Mouse (Mus musculus) heart, embryonic 15.5 days (tissue): ENCODE measurements around the gene Prkag1. TPM values are rescaled to one million over a fixed set of nuclear protein-coding genes. Genes with fewer than 3 reads are reported as not detected.
A peak's percentile ranks its signal among the peaks of the same experiment; 100 is the strongest.

Experiments used
- ATAC-seq: fragments of 200-750 bp; cut with Nextera tagmentation; replicated peaks from 2 replicates; pipeline ENCODE4 v1.8.0; 2017; ENCODE audit warnings: low read depth, moderate TSS enrichment; ENCODE audit not compliant: insufficient number of reproducible peaks, insufficient read depth, low FRiP score
- H3K27ac ChIP-seq: fragments of 300-500 bp; sonication (generic); 2 replicates; pipeline ENCODE4 v1.5.1; 2015; ENCODE audit warnings: mild to moderate bottlenecking, inconsistent platforms
- H3K27me3 ChIP-seq: fragments of 300-500 bp; sonication (generic); 2 replicates; pipeline ENCODE4 v1.6.1; 2015; ENCODE audit warnings: inconsistent platforms
- H3K36me3 ChIP-seq: fragments of 300-500 bp; sonication (generic); 2 replicates; pipeline ENCODE4 v1.6.1; 2015; ENCODE audit warnings: mild to moderate bottlenecking, inconsistent platforms
- H3K4me1 ChIP-seq: fragments of 300-500 bp; sonication (generic); replicated peaks from 2 replicates; pipeline ENCODE4 v1.6.1; 2015; ENCODE audit warnings: inconsistent platforms
- H3K4me2 ChIP-seq: fragments of 300-500 bp; sonication (generic); 2 replicates; pipeline ENCODE4 v1.6.1; 2015; ENCODE audit warnings: inconsistent platforms, mild to moderate bottlenecking, moderate library complexity
- H3K4me3 ChIP-seq: fragments of 300-500 bp; sonication (generic); 2 replicates; pipeline ENCODE4 v1.5.1; 2015; ENCODE audit warnings: mild to moderate bottlenecking, inconsistent platforms
- H3K9ac ChIP-seq: fragments of 300-500 bp; sonication (generic); 2 replicates; pipeline ENCODE4 v1.6.1; 2015; ENCODE audit warnings: mild to moderate bottlenecking, inconsistent platforms
- H3K9me3 ChIP-seq: fragments of 300-500 bp; sonication (generic); replicated peaks from 2 replicates; pipeline ENCODE4 v1.6.1; 2016; ENCODE audit warnings: inconsistent platforms
- WGBS: fragments of 180-500 bp; shearing (Covaris S2); methylation state at CpG from one replicate; pipeline ENCODE4 v1.1.7; 2015; ENCODE audit warnings: mixed read lengths; 5-methylcytosine and 5-hydroxymethylcytosine counted together
- polyA plus RNA-seq: library from polyadenylated mRNA; unstranded; fragments of >200 nt; fragmentation: Nextera tagmentation; extraction: Ambion mirVana; gene quantifications from 2 replicates; pipeline ENCODE4 v1.2.1, GENCODE M21; 2015

Prkag1 gene
- polyA plus RNA-seq, 1 experiment from 2014 or later, result 93.5 TPM

DNA sequence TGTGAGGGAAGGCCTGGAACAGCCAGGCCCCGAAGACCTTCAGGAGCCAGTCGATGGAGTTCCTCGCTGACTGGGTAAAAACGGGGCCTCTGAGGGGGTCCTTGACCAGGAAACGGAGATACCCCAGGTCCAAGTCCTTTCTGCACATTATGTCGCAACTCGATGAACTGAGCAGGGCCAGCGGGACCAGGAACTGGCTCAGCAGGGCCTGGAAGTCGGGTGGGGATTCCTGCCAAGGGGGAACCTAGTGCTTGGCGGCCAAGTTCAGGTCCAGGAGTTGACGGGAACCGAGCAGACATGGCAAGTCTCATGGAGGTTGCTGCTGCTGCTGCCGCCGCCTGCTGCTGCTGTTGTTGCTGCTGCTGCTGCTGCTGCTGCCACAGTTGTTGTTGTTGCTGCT, 19.3 kb upstream of the Prkag1 start:
- WGBS, result 88% methylated on average over 14 of the region's 14 CpGs

DNA sequence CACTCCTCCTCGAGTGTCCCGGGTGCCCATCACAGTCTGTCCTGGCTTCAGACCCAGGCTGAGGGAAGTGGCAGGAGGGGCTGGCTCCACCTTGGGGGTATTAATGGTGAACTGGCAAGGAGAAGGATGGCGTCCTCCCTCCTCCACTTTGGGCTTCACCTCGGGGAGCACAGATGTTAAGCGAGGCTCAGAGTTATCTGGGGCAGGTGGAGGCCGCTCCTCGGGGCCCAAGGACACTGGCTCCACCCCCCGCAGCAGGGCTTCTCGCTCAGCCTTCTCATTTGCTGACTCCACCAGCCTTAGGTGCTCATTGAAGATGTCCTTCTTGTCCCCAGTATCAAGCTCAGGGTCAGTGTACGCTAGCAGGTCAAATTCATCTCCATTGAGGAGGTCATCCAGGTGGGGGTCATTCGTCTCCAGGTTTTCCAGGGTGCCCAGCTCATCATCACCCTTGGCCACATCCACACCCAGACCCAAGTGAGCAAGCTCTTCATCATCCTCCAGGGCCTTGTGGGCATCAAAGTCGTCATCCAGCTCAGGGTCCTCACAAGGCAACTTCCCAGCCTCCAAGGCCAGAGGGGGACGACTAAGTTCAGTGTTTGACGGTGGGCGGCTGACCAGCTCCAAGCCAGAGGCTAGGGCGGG, 18.8 kb upstream of the Prkag1 start:
- H3K9me3 ChIP-seq, result no peaks in the 10 kb centered on the region
- H3K27me3 ChIP-seq, result no peaks in the 10 kb centered on the region
- WGBS, result 83% methylated on average over 16 of the region's 16 CpGs
- H3K4me2 ChIP-seq, result no peak overlapping the region
- ATAC-seq, result no peak
- no peaks in the 10 kb centered on the region for H3K4me1 ChIP-seq
- peaks cover 99% of the 10 kb centered on the region for H3K36me3 ChIP-seq
- H3K27ac ChIP-seq, result no peak overlapping the region
- H3K4me3 ChIP-seq, result no peak overlapping the region
- H3K9ac ChIP-seq, result no peak overlapping the region

More for the DNA sequence above, 19.3 kb upstream of the Prkag1 start:
- H3K9me3 ChIP-seq, result no peaks in the 10 kb centered on the region
- no peak overlapping the region for H3K4me2 ChIP-seq
- no peak overlapping the region for H3K4me3 ChIP-seq
- no peak overlapping the region for H3K9ac ChIP-seq
- H3K36me3 ChIP-seq, result peaks cover 99% of the 10 kb centered on the region
- no peaks in the 10 kb centered on the region for H3K27me3 ChIP-seq
- no peak overlapping the region for H3K27ac ChIP-seq
- ATAC-seq, result no peak
- no peaks in the 10 kb centered on the region for H3K4me1 ChIP-seq

DNA sequence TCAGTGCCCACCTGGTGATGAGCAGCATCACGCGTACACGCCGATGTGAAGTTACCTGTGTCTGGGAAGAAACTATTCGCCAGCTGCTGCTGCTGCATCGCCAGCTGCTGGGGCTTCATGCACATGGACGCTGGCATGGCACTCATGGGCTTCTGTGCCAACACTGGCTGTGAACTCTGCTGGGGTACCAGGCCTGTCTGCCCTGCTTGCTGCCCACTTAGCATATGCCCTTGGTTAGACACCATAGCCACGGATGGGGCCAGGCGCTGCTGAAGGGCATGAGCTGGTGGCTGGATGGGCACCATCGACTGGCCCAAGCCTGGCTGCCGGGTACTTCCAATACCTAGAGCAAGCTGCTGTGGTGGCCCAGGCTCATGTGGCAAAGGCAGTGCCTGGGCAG, 17.8 kb upstream of the Prkag1 start:
- Histone ChIP-seq H3K27me3 (no peaks in the 10 kb centered on the region), H3K9ac (no peak overlapping the region), H3K9me3 (no peaks in the 10 kb centered on the region), H3K4me2 (no peak overlapping the region), H3K4me1 (no peaks in the 10 kb centered on the region), H3K27ac (no peak overlapping the region), H3K36me3 (peaks cover 99% of the 10 kb centered on the region), H3K4me3 (no peak overlapping the region)
- no peak for ATAC-seq
- WGBS, result 93% methylated on average over 11 of the region's 11 CpGs

DNA sequence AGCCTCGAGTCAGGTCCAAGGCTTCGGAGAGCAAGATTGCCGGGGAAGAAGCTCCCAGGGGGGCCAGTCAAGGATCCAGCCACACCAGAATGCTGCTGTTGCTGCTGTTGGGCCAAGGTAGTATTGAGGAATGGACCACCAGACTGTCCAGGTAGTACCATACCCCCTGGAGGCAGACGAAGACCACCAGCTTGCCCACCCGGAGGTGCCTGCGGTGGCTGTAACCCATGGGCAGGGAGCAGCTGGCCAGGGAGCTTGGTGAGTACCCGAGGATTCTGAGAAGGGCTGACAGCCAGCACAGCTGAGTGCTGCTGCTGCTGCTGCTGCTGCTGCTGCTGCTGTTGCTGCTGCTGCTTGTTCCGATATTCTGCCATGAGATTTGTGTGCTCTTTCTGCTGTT, 14.8 kb upstream of the Prkag1 start:
- H3K27me3 ChIP-seq, result no peaks in the 10 kb centered on the region
- peaks cover 99% of the 10 kb centered on the region for H3K36me3 ChIP-seq
- H3K9ac ChIP-seq, result no peak overlapping the region
- H3K4me2 ChIP-seq, result no peak overlapping the region
- no peak for ATAC-seq
- no peak overlapping the region for H3K4me3 ChIP-seq
- no peaks in the 10 kb centered on the region for H3K9me3 ChIP-seq
- no peak overlapping the region for H3K27ac ChIP-seq
- H3K4me1 ChIP-seq, result no peaks in the 10 kb centered on the region
- 91% methylated on average over 8 of the region's 8 CpGs for WGBS

DNA sequence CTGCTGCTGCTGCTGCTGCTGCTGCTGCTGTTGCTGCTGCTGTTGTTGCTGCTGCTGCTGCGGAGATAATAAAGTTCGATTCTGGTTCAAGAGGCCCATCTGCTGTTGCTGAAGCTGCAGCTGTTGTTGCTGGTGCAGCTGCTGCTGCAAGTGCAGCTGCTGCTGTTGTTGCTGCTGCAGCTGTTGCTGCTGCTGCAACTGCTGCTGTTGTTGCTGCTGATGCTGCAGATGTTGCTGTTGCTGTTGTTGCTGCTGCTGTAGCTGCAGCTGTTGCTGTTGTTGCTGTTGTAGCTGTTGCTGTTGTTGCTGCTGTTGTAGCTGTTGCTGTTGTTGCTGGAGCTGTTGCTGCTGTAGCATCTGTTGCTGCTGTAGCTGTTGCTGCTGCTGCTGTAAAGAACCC, 13.8 kb upstream of the Prkag1 start:
- no peak for ATAC-seq
- Histone ChIP-seq H3K4me3 (no peak overlapping the region), H3K9me3 (no peaks in the 10 kb centered on the region), H3K27ac (no peak overlapping the region), H3K9ac (no peak overlapping the region), H3K4me2 (no peak overlapping the region), H3K27me3 (no peaks in the 10 kb centered on the region), H3K36me3 (peaks cover 99% of the 10 kb centered on the region), H3K4me1 (no peaks in the 10 kb centered on the region)
- WGBS, result 95% methylated on average over 2 of the region's 2 CpGs

DNA sequence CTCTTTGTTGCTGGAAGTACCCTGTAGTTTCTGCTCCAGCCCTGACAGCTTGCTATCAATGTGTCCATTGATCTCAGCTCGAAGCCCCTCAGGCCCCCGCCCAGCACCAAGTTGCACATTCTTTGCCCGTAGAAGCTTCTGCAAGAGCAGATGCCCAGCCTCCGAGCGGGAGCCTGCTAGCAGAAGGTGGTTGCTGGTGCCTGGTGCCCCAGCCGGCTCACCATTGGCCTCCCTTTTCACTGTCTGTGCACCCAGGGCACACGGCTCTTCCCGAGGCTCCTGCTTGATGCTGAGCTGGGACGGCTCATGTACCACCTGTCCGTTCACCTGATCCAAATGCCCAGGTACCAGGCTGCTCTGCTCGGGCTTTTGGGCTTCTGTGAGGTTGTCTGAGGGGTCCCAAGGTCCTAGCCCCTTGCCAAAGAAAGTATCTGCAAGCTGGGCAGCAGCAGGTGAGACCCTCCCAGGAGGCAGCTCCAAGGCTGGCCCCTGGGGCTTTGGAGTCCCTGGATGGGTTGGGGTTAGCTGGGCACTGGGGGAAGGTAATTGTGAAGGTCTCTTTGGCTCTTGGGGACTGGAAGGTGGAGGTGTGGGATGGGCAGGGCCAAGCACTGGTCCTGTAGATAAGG, 12.4 kb upstream of the Prkag1 start:
- H3K27me3 ChIP-seq, result no peaks in the 10 kb centered on the region
- no peak overlapping the region for H3K27ac ChIP-seq
- no peak overlapping the region for H3K9ac ChIP-seq
- WGBS, result 96% methylated on average over 11 of the region's 11 CpGs
- H3K9me3 ChIP-seq, result no peaks in the 10 kb centered on the region
- H3K4me2 ChIP-seq, result no peak overlapping the region
- H3K4me1 ChIP-seq, result no peaks in the 10 kb centered on the region
- peaks cover 99% of the 10 kb centered on the region for H3K36me3 ChIP-seq
- no peak overlapping the region for H3K4me3 ChIP-seq
- ATAC-seq, result no peak

DNA sequence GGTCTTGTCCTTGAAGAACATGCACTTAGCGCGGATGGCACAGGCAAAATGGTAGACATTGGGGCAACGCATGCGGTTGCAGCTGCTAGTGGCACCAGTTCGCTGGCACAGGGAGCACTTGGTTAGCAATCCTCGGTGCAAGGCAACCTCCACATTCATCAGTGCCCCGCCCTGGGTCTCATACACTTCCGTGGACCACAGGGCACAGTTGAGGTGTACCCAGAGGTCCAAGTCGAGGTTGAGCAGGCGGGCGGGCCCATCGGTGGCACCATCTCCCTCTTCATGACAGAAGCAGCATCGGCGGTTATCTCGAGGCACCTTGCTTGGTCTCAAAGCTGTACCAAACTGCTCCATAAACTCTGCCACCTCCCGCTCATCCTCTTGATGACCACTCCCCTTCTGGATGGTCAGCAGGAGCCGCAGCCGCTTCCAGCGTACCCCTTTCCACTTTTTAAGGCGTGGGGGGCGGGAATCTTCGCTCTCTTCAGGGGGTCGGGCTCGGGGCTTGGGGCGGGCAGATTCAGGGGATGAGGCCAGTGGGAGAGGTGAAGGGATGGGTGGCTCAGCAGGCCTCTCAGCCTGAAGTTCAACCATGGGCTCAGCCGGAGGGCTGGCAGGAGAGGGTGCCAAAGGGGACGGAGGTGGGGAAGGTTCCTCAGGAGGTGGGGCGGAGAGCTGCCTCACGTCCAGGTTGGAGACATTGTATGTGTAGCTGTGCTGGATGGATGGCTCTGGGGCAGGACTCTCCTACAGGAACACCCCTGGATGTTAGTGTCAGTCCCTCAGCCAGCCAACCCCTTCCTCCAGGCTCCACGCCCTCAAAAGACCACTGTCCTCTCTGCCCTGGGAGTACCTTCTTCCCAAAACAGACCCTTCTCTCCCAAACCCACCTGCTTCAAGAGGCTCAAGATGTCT, 8.6 kb upstream of the Prkag1 start:
- Histone ChIP-seq H3K27me3 (no peaks in the 10 kb centered on the region), H3K9me3 (no peaks in the 10 kb centered on the region), H3K4me1 (peaks cover 7% of the 10 kb centered on the region), H3K9ac (no peak overlapping the region), H3K27ac (no peak overlapping the region), H3K4me3 (no peak overlapping the region), H3K4me2 (no peak overlapping the region), H3K36me3 (peaks cover 99% of the 10 kb centered on the region)
- WGBS, result 92% methylated on average over 30 of the region's 30 CpGs
- ATAC-seq, result no peak

DNA sequence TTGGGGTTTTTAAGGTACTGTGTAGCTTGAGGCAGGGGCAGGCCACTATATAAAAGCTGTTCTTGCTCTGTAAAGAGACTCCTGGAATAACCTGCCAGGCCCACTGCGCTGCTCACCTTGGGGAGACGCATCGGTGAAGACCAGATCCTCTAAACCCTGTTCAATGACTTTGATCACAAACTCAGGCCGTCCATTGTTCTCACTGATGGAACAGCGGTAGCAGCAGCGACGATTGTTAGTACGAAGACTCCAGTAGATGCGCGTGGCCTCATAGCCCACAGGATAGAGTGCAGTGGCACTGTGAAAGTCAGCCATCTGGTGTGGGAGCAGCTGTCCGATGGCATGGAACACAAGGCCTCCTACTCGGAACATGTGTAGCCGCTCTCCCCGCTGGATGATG, 7.8 kb upstream of the Prkag1 start:
- Histone ChIP-seq H3K4me3 (no peak overlapping the region), H3K36me3 (peaks cover 99% of the 10 kb centered on the region), H3K9ac (no peak overlapping the region), H3K4me2 (no peak overlapping the region), H3K4me1 (peaks cover 7% of the 10 kb centered on the region), H3K9me3 (no peaks in the 10 kb centered on the region), H3K27me3 (no peaks in the 10 kb centered on the region), H3K27ac (no peak overlapping the region)
- ATAC-seq, result no peak
- 93% methylated on average over 14 of the region's 14 CpGs for WGBS

DNA sequence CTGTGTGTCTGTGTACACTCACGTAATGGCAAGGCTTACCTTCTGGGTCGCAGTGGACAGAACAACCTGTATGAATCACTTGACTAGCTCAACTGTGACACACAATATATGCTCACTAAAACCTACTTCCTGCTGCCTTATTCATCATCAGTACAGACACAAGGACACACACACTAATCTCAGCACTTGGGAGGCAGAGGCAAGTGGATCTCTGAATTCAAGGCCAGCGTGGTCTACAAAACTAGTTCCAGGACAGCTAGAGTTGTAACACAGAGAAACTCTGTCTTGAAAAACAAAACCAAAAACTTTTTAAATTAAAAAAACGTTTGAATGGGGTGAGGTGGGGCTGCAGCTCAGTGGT, 6.4 kb upstream of the Prkag1 start:
- Histone ChIP-seq H3K9me3 (no peaks in the 10 kb centered on the region), H3K27ac (no peak overlapping the region), H3K4me3 (no peak overlapping the region), H3K36me3 (peaks cover 98% of the 10 kb centered on the region), H3K4me2 (no peak overlapping the region), H3K9ac (no peak overlapping the region), H3K27me3 (no peaks in the 10 kb centered on the region), H3K4me1 (peaks cover 9% of the 10 kb centered on the region)
- 75% methylated on average over 4 of the region's 4 CpGs for WGBS
- no peak for ATAC-seq

DNA sequence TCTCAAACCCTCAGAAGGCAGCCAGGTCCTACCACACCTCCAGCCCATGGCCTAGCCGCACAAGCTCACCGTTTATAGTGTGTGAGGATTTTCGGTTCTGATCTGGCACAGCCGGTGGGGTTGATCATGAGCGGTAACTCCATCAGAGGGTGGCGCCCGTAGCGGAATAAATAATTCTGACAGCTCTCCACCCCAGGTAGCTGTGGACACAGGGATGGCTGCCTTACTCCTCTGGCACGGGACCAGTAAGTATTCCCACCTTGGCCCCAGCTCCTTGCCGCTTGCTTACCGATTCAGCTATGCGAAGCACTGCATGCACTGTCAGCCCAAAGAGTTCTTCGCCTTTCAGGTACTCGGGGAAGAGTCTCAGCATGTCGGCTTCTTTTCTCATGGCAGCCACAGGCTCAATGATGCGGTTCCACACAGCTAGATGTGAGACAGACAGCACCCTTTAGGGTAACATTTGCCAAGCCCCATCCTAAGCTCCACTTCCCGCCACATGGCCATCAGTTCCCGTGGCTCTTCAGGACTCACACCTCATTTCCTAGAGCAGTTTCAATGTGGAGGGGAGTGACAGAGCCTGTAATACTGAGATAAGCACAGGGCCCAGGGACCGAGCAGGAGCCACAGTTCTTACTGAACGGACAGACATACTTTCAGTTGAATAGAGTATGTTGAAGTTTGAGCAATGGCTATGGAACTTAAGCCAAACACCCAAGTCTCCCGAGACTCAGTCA, 5.9 kb upstream of the Prkag1 start:
- Histone ChIP-seq H3K9ac (no peak overlapping the region), H3K4me3 (no peak overlapping the region), H3K27ac (no peak overlapping the region), H3K4me2 (no peak overlapping the region), H3K4me1 (peaks cover 12% of the 10 kb centered on the region), H3K9me3 (no peaks in the 10 kb centered on the region), H3K27me3 (no peaks in the 10 kb centered on the region), H3K36me3 (peaks cover 93% of the 10 kb centered on the region)
- ATAC-seq, result no peak
- 91% methylated on average over 21 of the region's 21 CpGs for WGBS

DNA sequence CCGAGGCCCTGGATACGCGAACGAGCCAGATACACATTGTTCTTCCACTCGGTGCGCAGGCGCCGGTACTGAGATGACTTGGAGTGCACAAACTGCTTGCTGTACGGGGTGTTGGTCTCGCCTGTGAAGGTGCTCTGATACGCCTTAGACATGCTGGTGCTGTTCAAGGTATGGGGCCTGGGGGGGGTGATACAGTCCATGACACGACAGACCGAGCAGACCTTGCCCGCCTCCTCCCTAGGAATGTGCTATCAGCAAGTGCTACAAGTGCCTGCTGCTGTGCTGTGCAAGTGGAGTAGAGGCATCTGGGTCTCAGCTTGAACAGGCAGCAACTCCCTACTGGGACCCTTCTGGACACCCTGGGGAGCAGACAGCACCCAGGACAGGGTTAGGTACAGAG, 4.0 kb upstream of the Prkag1 start:
- H3K27ac ChIP-seq, result 0 out of 2 replicates have a peak overlapping the region, but pooled peaks have one; percentile 39
- WGBS, result 76% methylated on average over 14 of the region's 14 CpGs

More for the DNA sequence above, 4.0 kb upstream of the Prkag1 start:
- no peaks in the 10 kb centered on the region for H3K27me3 ChIP-seq
- H3K9me3 ChIP-seq, result no peaks in the 10 kb centered on the region
- no peak overlapping the region for H3K9ac ChIP-seq
- H3K4me2 ChIP-seq, result no peak overlapping the region
- H3K4me1 ChIP-seq, result peaks cover 17% of the 10 kb centered on the region
- H3K36me3 ChIP-seq, result peaks cover 75% of the 10 kb centered on the region
- no peak overlapping the region for H3K4me3 ChIP-seq
- no peak for ATAC-seq
